Mouse (Mus musculus): ENCODE measurements around the gene Fance.

The Fance gene

DNA sequence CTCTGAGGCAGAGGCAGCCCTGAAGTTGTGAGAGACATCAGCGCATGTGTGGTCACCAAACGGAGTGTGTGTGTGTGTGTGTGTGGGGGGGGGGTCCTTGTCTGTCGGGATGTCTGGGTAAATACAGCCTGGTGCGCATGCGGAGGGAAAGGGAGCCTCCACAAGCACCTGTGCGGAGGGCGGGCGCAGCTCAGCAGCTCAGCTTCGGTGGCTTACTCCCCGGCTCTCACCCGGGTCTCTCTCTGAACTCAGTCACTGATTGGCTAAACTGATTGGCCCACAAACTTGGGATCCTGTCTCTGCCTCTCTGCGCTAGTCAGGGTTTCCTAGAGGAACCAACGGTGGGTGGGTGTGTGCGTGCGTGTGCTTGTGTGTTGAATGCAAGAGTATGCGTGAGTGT is 61.2 kb downstream of the Fance start:
- in situ Hi-C loops (cut with MboI, MseI) = no loop called here

DNA sequence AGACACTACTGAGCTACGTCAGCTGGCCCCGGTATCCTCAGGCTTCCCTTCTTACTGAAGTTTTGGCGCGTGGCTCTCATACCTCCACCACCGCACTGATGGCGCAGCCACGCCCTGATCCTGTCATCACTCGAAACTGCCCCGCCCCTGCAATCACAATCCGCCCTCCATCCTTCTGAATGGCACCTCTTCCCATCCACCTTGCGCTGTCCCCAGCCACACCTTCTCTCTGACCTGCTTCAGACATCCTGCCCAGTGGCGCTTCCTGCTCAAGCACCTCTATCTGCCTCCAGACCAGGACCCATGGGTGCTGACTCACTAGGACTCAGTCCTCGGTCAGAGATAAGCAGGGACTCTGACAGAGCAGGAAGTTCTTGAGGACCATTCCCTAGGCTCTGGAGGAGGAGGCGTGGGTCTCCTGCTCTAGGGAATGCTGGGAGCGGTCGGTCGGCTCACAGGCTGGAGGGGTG is 62.3 kb downstream of the Fance start:
- in situ Hi-C loops (cut with MboI, MseI) = no loop called here
